ENCODE assay signal across 23 mouse cellular contexts in genomic region chr16:97194630-97195029, GRCm38 (mm10). TPM values are rescaled to one million over a fixed set of nuclear protein-coding genes. Genes with fewer than 3 reads are reported as not detected.
DNase-seq lines count a peak whose midpoint lies in the region; ATAC-seq and TF ChIP-seq lines count a peak whose summit lies in the region.
"Had no signal": no experiment of that assay in that cellular context is flagged by ENCODE, and none has a peak within 500 bp of the region (broad histone marks: within the 10 kb centered on the region; RNA-seq: fewer than 3 reads in every experiment).

No protein-coding gene starts in this region.

- TF ChIP-seq CTCF in CH12.LX (conservative IDR thresholded peaks at IDR 0.05 in 1 of 2, IDR thresholded peaks at IDR 0.05 in 1 of 2; ENCODE audit: low read depth in 2 of 2, low read length in 2 of 2): no peak

- H3K36me3 ChIP-seq in CH12.LX (replicated peaks in 1 of 2; ENCODE audit: control insufficient read depth in 1 of 2, insufficient read depth in 1 of 2, low read length in 1 of 2): no peaks in the 10 kb centered on the region
- no peaks in the 10 kb centered on the region for H3K36me3 ChIP-seq in intestine, embryonic 15.5 days
- H3K36me3 ChIP-seq: embryonic facial prominence, embryonic 10.5 days; embryonic facial prominence, embryonic 12.5 days; forebrain, embryonic 15.5 days had no signal

- H3K4me3 ChIP-seq in CH12.LX (replicated peaks in 1 of 3; ENCODE audit: low read depth in 2 of 3, low read length in 2 of 3, poor library complexity in 1 of 3): no peak overlapping the region
- H3K4me3 ChIP-seq in intestine, embryonic 15.5 days (replicated peaks): no peak overlapping the region
- H3K4me3 ChIP-seq: embryonic facial prominence, embryonic 10.5 days; embryonic facial prominence, embryonic 12.5 days; forebrain, embryonic 13.5 days; forebrain, embryonic 15.5 days had no signal

- no peak overlapping the region for H3K27ac ChIP-seq in CH12.LX (ENCODE audit: insufficient read depth, low read depth)
- no peak overlapping the region for H3K27ac ChIP-seq in intestine, embryonic 15.5 days
- H3K27ac ChIP-seq: embryonic facial prominence, embryonic 10.5 days; embryonic facial prominence, embryonic 12.5 days; forebrain, embryonic 13.5 days; forebrain, embryonic 15.5 days had no signal

- DNase-seq in 416B (ENCODE audit: low read depth) (peak; percentile 18), CH12.LX (ENCODE audit: extremely low read depth) (no peak)
- no peak for DNase-seq in ovary, postnatal 14 days (ENCODE audit: low spot score)
- no peak for DNase-seq in left cerebral cortex, postnatal 36 days (ENCODE audit: low spot score in 2 of 2)
- DNase-seq in layer of hippocampus, adult 18-20 months (ENCODE audit: low spot score in 2 of 2): no peak
- DNase-seq: adrenal gland, adult 8-10 months; adrenal gland, postnatal 14 days; adrenal gland, postnatal 36 days; cerebellum, adult 11-12 months; cerebellum, adult 2 months; cerebellum, adult 9-10 months; cerebellum, postnatal 10 days; cerebellum, postnatal 25 days; forebrain, postnatal 0 days had no signal

- no peak overlapping the region for H3K4me2 ChIP-seq in CH12.LX (ENCODE audit: insufficient read depth, low read depth, poor library complexity, severe bottlenecking)
- no peak overlapping the region for H3K4me2 ChIP-seq in intestine, embryonic 15.5 days (replicated peaks)
- H3K4me2 ChIP-seq: embryonic facial prominence, embryonic 12.5 days; forebrain, embryonic 13.5 days; forebrain, embryonic 15.5 days had no signal

- peaks cover 11 to 31% of the 10 kb centered on the region in 2 experiments for H3K4me1 ChIP-seq in CH12.LX (ENCODE audit: control insufficient read depth in 1 of 2, insufficient read depth in 2 of 2)
- no peaks in the 10 kb centered on the region for H3K4me1 ChIP-seq in intestine, embryonic 15.5 days (replicated peaks)
- H3K4me1 ChIP-seq: embryonic facial prominence, embryonic 10.5 days; embryonic facial prominence, embryonic 12.5 days; forebrain, embryonic 15.5 days had no signal

- ATAC-seq in common myeloid progenitor, adult 5-6 weeks (replicated peaks; ENCODE audit: low read depth, poor library complexity, severe bottlenecking): 0 out of 2 replicates have a peak, but pooled peaks have one; percentile 47
- peak; percentile 55 for ATAC-seq in inflammation-experienced regulatory T-cells, adult 6 months
- ATAC-seq in intestine, embryonic 15.5 days: no peak
- ATAC-seq: forebrain, embryonic 13.5 days; forebrain, embryonic 15.5 days; forebrain, postnatal 0 days had no signal

- no peak for TF ChIP-seq POLR2A in CH12.LX (IDR thresholded peaks at IDR 0.05; ENCODE audit: low read depth, low read length)

- no peaks in the 10 kb centered on the region for H3K9me3 ChIP-seq in CH12.LX (replicated peaks; ENCODE audit: low read length)
- H3K9me3 ChIP-seq in intestine, embryonic 15.5 days: no peaks in the 10 kb centered on the region
- H3K9me3 ChIP-seq: embryonic facial prominence, embryonic 10.5 days; embryonic facial prominence, embryonic 12.5 days; forebrain, embryonic 13.5 days; forebrain, embryonic 15.5 days had no signal

- intact Hi-C loops in left cerebral cortex, postnatal 36 days (cut with DNase I): no loop called here

- TF ChIP-seq RAD21 in CH12.LX (IDR thresholded peaks at IDR 0.05; ENCODE audit: low read depth, low read length): no peak

- no peak for TF ChIP-seq EP300 in CH12.LX (IDR thresholded peaks at IDR 0.05; ENCODE audit: low read length)

- WGBS in intestine, embryonic 15.5 days: 78% methylated on average over 2 of the region's 2 CpGs

- no peak overlapping the region for H3K9ac ChIP-seq in CH12.LX (ENCODE audit: insufficient read depth, low read depth)
- H3K9ac ChIP-seq in intestine, embryonic 15.5 days: no peak overlapping the region
- H3K9ac ChIP-seq: embryonic facial prominence, embryonic 12.5 days; forebrain, embryonic 13.5 days; forebrain, embryonic 15.5 days; forebrain, postnatal 0 days had no signal

- no peaks in the 10 kb centered on the region for H3K27me3 ChIP-seq in CH12.LX (replicated peaks)
- no peaks in the 10 kb centered on the region for H3K27me3 ChIP-seq in intestine, embryonic 15.5 days (replicated peaks)
- H3K27me3 ChIP-seq: embryonic facial prominence, embryonic 12.5 days; forebrain, embryonic 13.5 days; forebrain, embryonic 15.5 days had no signal

- H3K79me2 ChIP-seq in CH12.LX (replicated peaks; ENCODE audit: control insufficient read depth, extremely low read depth, insufficient read depth, poor library complexity, severe bottlenecking): no peaks in the 10 kb centered on the region

- in situ Hi-C loops in CH12.LX (cut with MboI; ENCODE audit: low pct_ligation_motif_present, low pct_unique_long_range_greater_than_20kb, low sequenced_read_pairs): no loop called here

- dilution Hi-C loops in CH12.LX (cut with MboI; ENCODE audit: extremely low pct_ligation_motif_present, extremely low pct_unique_long_range_greater_than_20kb, low sequenced_read_pairs): no loop called here

TF ChIP-seq in CH12.LX, 34 proteins besides CTCF, POLR2A, EP300 and RAD21:
- TF ChIP-seq RCOR1 (conservative IDR thresholded peaks at IDR 0.05; ENCODE audit: low read depth, low read length): 0 out of 2 replicates have a peak, but pooled peaks have one; percentile 3
- TF ChIP-seq MAFK (IDR thresholded peaks at IDR 0.05; ENCODE audit: insufficient replicate concordance, low read length): no peak

RNA-seq across cellular contexts. Expression of gene Dscam, which starts 24.1 kb away (rescaled TPM):
- under 0.01 and 0.04 TPM in 2 replicates for total RNA-seq in CH12.LX (2012; rRNA removed)
- 0.03 and 0.12 TPM in 2 replicates for total RNA-seq in CH12.LX (2014; rRNA removed)
- 0.30 and 0.39 TPM in 2 replicates for polyA plus RNA-seq in CH12.LX (2012; ENCODE audit: insufficient read length, low read depth)
- total RNA-seq in common myeloid progenitor, adult 5-6 weeks (2017): 0.41 TPM in 1 of 2 replicates, not detected in the other
- 1 to 10 TPM in 2 of 3 experiments, under 1 TPM in 1; 0.79 to 2.3 (median 1.0) TPM for polyA plus RNA-seq in inflammation-experienced regulatory T-cells, adult 6 months (2017; shearing (Covaris generic))
- 10 to 100 TPM; 44.8 to 47.8 TPM for total RNA-seq in left cerebral cortex, postnatal 36 days (2021)
- 10 to 100 TPM; 35.7 to 36.8 TPM for total RNA-seq in layer of hippocampus, adult 18-20 months (2021)
- 0.14 and 0.15 TPM in 2 replicates for polyA plus RNA-seq in intestine, embryonic 15.5 days (2015; fragmentation: Nextera tagmentation; extraction: Ambion mirVana)
- total RNA-seq: MEL had no signal
- polyA plus RNA-seq: C2C12 had no signal

Comparison
In these comparisons a context has a peak if more than half of its experiments do, and no peak if none do; other contexts are left out.
1. RNA of gene Dscam, which starts 24.1 kb away (total RNA-seq): 44.8 to 47.8 TPM in left cerebral cortex, postnatal 36 days and 35.7 to 36.8 TPM in layer of hippocampus, adult 18-20 months; 0.41 TPM in common myeloid progenitor, adult 5-6 weeks and under 0.01 to 0.12 TPM in CH12.LX; every median in the first group is over 10 times any median in the second.